Mouse (Mus musculus) retina, postnatal 1 day (tissue): ENCODE data around the gene Adam11.
A peak's percentile ranks its signal among the peaks of the same experiment; 100 is the strongest.

Experiments used
- DNase-seq: peaks from one replicate; pipeline ENCODE4 v3.0.0-alpha.2; 2012

The Adam11 gene

DNA sequence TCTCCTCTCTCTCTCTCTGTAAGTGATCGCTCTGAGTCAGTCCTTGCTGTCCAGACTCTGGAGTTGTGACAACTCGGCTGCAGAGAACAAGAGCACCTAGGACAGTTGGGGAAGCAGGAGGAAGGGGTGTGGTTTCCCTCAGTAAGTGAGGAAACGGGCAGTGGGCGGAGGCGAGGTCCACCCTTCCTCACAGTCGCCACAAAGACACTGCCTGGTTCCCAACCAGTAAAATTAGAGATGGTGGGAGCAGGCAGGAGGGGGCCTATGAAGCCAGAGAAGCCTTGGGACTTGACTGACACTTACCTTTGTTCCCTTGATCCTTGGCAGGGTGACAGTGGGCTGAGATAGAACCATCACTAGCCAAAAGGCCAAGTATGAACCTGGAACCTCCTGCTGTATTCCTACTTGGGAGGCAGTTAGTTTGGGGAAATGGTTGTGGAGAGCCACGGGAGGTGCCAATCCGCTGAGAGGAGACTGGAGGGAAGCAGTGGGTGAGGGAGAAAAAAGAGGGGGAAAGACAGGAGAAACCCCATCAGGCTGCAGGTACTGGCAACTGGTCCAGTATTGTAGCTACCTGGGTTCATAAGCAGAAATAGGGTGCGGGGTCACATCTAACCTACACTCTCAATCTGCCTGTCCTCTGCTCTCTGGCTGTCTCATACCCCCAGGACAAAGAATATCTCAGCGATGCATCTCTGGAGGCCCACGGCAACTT lies 19.2 kb downstream of the Adam11 start:
- no peak for DNase-seq

DNA sequence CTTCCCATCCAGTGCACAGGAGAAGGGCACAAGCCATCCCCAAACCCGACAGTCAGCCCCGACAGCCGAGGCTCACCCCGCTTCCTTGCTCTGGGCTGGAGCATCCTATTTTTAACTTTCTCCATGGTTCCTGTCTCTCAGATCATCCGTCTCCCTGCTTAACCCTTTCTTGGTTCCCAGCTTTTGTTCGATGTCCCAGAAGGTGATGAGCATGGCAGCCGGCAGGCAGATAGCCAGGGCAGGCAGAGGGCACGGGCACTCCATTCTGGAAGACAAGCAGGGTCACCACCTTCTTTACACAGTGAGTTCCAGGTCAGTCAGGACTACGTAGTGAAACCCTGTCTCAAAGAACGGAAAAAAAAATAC lies 19.7 kb downstream of the Adam11 start:
- DNase-seq = peak; percentile 63

DNA sequence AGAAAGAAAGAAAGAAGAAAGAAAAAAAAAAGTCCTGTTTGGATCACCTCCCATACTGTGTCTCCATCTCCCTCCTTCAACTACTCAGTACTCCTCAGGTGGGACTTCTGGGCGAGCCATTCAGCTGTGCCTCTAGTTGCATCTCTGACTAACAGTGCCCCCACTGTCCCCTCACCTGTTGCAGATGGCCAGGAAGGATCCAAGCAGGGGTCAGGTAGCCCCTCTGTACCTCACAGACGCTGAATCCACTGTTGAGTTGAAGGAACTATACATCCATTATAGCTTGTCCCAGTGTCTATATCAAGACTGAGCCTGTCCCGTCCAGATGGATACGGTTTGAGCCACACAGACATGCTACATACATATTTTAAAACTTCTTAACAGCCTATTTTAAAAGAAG lies 20.3 kb downstream of the Adam11 start:
- no peak for DNase-seq

DNA sequence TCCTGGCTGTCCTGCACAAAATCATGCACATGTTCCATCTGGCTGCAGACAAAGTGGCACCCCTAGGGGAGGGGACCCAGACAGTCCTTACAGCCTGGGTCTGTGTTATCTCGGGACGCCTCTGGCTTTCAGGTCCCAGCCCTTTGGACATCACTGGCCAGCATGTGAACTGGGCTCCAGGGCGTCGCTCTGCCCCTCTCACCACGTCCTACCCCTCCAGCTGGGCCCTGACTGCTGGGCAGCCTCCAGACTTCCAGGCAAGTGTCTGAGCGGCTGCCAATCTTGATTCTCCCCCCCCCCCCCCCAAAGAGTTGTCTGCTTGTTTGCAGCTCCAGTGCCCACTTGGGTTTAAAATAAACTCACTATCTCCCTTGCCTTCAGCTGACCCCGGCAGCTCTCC lies 22.2 kb downstream of the Adam11 start:
- DNase-seq = no peak

DNA sequence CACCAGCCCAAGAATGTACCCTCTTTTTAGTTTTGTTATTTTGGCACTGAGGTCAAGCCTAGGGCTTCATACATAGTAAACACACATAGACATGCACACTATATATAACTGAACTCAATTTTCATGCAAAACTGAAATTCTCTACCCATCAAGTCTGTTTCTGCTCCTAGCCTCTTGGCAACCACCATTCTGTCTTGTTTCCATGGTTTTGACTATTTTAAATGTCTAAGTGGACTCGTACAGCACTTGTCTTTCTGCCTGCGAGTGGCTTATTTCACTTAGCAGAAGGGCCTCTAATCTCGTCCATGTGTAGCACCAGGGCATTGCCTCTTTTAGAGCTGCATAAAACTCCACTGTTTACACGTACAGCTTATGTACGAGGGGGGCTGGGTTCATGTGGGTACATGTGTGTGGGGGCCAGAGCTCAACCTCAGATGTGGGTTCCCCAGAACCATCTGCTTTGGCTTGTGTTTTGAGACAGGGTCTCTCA lies 26.5 kb downstream of the Adam11 start:
- no peak for DNase-seq

DNA sequence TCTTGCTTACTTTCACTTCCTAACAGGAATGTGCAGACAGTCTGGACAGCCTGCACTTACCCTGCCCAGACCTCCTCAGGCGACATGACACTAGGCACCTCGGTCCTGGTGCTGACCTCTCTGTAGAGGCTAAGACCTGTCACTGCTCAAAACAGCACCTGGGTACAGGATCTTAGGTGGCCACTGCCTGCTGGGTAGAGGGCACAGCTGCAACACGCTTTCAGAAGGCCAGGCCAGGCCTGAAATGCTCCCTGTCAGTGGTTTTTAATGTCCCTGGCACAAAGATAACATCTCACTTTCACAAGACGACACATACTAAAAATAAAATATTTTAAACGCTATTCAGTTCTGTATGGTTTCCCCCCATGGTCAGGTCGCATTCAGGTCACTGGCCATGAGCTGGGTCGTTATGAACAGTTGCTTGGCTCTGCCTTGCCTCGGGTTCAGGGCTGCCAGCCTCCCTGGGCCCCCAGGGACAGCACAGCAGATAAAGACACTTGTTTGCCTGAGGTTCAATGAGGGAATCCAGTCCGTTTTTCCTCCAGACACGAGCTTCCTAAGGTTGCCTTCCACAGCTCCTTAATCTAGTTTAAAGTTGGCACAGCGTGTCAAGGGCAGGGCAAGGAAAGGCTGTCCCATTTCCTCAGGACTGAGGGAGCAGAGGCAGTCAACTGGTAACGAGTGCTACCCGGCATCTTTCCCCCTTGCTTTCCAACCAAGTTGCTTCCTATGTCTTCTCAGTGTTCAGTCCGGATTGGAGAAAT lies 30.6 kb downstream of the Adam11 start:
- no peak for DNase-seq

DNA sequence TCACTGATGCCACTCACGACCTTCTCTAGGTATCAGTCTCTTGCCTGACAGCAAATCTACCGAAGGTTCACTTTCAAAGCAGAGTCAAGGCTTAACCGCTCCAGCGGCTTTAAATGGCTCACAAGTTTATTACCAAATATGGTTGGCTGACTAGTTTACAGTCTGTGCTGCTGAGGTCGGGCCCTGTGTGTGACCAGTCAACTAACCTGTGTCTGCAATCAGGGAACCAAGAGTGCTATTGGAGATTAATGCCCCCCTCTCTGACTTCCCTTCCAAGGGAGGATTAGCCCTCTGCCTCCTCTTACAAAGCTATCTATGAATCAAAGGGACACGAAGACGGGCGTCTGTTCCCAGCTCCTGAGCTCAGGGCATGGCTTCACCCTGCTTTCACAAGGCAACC lies 32.9 kb downstream of the Adam11 start:
- DNase-seq = no peak

DNA sequence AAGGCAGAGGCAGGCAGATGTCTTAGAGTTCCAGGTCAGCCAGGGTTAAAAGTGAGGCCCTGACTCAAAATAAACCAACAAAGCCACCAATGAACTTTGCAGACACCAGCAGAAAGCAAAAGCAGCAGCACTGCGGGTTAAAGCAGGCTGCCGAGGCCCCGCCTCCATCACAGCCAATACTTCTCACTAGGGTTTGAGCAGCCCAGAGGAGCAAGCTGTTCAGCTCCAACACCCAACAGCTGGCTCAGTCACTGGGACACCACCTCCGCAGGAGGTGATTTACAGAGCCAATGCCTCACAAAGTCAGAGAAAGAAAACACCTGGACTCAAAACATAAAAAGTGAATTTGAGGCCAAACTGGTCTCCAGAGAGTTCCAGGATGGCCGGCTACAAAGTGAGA lies 42.2 kb downstream of the Adam11 start:
- DNase-seq = no peak

DNA sequence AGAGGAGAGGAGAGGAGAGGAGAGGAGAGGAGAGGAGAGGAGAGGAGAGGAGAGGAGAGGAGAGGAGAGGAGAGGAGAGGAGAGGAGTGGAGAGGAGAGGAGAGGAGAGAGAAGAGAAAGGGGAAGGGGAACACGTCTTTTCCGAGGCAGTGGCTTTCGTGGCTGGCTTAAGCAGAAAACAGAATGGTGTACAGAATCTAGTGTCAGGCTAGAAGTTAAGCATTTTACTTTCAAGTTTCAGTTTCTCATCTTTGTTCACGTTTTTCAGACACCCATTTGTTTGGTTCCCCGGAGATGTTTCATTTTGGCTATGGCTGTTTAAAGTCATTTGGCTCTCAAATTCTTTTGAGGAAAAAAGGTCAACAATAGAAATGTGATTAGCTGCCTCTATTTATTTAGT lies 47.0 kb downstream of the Adam11 start:
- no peak for DNase-seq

DNA sequence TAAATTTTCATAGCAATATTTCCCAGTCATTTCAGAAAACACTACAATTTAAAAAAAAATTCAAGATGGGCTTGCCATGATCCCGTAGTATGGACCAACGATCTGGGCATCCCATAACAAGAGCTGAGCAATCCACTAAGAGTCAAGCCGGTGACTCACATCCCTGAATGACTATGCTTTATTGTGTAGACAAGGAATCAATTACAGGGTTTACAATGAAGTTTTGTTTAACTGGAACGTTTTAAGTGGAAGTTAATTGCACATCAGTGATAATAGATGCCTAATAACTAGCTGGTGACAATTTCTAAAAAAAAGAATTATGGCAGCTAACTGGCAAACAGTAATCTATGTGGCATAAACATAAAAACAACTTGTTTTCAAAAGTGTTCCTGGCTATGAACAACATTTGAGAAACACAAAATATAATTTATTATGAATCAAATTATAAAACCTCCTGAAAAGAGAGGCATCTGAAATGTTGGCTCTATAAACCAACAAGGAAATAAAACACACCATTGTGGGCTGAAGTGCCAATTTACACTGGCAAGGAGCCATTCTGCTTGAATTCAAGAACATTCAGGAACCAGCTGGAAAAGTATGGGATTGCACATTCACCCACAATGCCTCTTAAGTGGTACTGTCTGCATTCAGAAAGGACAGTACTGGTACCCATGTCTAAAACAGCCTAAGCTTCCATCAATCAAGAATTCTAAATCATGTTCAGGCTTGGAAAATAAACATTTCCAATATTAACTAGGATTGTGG lies 49.7 kb downstream of the Adam11 start:
- DNase-seq = peak; percentile 22

DNA sequence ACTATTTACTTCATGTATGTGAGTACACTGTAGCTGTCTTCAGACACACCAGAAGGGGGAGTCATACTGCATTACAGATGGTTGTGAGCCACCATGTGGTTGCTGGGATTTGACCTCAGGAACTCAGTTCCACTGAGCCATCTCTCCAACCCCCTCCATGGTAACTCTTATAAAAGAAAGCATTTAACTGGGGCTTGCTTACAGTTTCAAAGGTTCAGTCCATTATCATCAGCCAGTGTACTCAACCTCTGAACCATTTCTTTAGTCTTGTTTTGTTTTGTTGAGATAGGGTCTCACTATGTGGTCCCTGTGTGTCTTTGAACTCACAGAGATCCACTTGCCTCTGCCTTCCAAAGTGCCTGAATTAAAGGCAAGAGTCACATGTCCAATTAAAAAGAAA lies 53.6 kb downstream of the Adam11 start:
- DNase-seq = no peak

DNA sequence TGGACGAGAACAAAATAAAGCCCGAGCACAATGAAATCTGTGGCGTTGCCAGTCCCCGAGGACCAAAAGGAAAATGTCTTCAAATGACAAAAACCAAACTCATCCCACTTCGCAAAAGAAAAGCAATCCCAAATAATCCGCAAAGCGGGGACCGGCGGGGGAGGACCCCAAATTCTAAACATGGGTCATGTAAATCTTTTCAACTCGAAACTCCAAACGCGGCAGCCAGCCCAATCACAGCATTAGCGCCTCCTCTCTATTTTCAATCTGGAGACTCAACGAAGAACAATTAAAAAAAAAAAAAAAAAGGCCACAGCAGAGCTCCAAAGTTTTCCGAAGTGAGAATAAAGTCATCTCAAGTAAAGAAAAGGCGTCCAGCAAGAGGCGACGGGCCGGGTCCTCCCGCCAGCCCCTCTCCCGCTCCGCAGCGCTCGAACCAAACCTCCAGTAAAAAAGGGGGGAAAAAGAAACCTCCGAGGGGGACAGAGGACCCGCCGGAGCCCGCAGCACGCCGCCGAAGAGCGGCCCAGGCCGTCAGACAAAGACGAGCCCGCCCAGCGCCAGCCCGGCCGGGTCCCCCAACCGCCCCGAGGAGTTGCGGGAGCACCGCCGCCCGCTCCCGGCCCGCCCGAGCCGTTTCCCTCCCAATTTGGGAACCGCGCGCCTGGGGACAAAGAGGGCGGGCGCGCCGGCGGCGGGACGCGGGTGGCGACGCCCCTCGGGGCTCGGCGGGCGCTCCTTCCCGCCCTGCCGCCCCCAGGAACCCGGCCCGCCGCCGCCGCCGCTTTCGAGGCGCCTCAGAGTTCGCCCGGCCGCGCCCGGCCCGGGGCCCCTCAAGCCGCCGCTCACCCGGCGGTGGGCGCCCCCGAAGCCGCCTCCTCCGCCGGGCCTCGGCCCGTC lies 57.1 kb downstream of the Adam11 start:
- DNase-seq = peak; percentile 69

DNA sequence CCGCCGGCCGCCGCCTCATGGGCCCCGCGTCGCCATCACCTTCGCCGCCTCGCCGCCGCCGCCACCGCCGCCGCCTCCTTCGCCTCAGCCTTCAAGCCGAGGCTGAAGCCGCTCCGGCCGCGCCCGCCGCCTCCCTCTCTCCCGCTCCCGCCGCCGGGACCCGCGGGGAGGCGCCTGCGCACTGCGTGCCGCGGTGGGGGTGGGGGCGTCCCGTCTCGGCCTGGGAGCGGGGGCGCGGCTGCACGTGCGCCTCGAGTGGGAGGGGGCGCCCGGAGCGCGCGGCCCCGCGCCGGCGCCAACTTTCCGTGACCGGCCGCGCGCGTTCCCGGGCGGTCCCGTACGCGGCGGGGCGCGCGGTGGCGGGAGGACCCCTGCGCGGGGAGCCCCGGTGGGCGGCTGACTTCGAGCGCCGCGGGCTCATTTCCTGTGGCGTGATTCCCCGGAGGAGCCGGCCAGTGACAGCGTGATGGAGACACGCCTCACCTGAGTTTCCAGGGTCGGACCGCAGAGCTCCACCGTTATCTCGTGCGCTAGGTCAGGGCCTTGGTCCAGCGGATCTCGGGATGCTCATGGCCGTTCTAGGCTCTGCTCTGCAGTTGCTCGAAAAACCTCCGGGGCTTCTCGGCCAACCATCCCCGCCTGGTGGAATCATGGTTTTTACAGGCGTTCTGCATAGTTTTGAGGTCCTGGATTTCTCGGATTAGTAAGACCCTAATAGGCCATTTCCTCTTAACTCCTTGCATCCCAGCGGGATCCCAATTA lies 58.0 kb downstream of the Adam11 start, which contains the start of gene Gjc1:
Gene Gjc1 (minus strand): TSS at position 680 of the 762 bp plus-strand sequence.
- peak; percentile 84 for DNase-seq

DNA sequence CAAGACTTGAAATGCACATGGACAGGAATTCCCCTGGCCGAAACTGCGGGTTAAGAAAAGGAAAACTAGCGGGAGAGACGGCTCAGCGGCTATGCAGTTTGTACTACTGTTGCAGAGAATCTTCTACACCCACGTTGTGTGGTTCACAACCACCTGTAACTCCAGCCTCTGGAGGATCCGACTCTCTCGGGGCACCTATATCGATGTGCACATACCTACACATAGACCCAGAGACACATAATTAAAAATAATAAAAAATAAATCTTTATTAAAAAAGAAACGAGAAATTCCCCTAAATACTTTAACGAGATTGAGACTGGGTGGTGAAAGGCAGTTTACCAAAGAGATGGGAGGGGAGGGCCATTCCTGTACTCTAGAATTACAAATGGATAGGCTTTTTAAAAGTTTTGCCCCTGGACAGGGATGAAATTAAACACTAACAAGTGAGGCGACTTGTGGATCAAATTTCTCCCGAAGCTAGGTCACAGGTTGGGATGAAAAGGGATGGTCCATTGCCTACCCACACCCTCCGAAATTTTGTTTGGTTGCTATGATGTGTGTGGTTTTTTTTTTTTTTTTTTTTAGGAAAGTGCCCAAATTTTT lies 58.6 kb downstream of the Adam11 start:
- DNase-seq = no peak

DNA sequence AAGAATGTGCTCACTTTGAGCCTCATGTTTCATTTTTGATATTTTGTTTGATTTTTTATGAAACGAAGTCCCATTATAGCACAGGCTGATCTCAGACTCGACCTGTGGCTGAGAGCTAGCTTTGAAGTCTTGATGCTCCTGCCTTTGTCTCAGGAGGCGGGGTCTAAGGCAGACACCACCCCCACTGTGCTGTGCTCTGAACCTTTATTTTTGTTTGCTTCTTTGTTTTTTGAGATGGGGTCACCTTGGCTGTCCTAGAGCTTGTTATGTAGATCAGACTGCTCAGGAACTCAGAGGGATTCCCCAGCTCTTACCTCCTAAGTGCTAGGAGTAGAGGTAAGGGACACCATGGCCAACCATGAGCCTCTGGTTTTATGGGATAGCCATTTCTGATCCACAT lies 59.2 kb downstream of the Adam11 start:
- no peak for DNase-seq

DNA sequence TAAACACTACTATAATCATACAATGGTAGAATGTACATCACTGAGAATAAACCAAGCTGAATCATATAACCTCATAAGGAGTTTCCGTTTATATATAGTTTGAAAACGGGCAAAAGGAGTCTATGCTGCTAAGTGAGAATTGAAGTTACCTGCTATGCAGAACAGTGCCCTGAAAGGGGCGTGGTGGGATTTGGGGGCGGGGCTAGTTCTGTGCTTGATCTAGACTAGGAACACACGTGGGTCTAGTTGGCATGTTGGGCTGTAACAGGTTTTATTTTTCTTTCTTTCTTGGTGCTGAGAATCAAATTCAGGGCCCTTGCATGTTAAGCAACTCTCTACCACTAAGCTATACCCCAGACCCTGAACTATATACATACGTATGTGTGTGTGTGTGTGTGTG lies 60.0 kb downstream of the Adam11 start:
- no peak for DNase-seq

DNA sequence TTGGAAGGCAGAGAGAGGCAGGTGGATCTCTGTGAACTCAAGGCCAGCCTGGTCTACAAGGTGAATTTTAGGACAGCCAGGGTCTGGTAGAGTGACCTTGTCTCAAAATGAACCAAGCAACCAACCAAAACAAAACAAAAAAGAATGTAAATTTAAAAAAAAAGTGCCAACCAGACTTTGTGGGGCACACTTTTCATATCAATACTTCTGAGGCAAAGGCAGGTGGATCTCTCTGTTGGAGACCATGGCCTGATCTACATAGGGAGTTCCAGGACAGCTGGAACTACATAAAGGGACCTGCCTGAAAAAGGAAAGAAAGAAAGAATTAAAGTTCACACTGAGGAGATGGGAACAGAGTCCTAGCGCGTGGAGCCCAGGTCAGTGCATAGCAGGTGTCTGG lies 65.2 kb downstream of the Adam11 start:
- DNase-seq = no peak

DNA sequence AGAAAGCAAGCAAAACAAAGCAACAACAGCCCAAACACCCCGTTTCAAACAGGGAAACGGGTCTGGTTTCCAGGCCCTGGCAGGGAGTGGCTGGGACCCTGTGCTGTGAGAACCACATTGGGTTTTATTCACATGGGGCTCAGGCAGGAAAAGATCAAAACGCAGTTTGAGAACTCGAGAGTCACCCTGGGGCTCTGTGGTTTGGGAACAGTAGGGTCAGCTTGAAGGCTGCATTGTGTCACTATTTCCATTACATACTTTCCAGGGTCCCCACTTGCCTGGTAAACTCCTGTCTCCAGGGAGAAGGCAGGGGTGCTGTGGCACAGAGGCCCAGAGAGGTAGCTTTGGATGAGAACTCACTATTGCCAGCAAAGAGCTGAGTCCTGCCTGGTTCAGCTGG lies 65.9 kb downstream of the Adam11 start:
- no peak for DNase-seq
